Mouse (Mus musculus): ENCODE measurements at regions not wholly inside any gene's neighbourhood (a gene's known extent, or its start where the extent isn't known, plus 50 kb on each side); places are given as distances from the start of the nearest gene placed in this dataset.

- Histone ChIP-seq H3K36me3 (ENCODE audit: control insufficient read depth, insufficient read depth, low read length, poor library complexity, severe bottlenecking) (no peaks in the 10 kb centered on the region), H3K27me3 (ENCODE audit: control insufficient read depth, insufficient read depth, low read length, poor library complexity, severe bottlenecking) (no peaks in the 10 kb centered on the region)
- no peak for DNase-seq (ENCODE audit: low read depth, low spot score)
Measured at GRCm38 (mm10) chr4:152920261-152920660, 442.6 kb upstream of the Kcnab2 start.

- no peak for DNase-seq (ENCODE audit: low read depth, low spot score)
- H3K27me3 ChIP-seq (ENCODE audit: control insufficient read depth, insufficient read depth, low read length, poor library complexity, severe bottlenecking): no peaks in the 10 kb centered on the region
- no peaks in the 10 kb centered on the region for H3K36me3 ChIP-seq (ENCODE audit: control insufficient read depth, insufficient read depth, low read length, poor library complexity, severe bottlenecking)
Measured at GRCm38 (mm10) chr4:152919851-152920250, 442.2 kb upstream of the Kcnab2 start.

- no peaks in the 10 kb centered on the region for H3K36me3 ChIP-seq (ENCODE audit: control insufficient read depth, insufficient read depth, low read length, poor library complexity, severe bottlenecking)
Measured at GRCm38 (mm10) chr4:152916576-152916975, 438.9 kb upstream of the Kcnab2 start.

GRCm38 (mm10) chr4:152913497-152913896, 435.8 kb upstream of the Kcnab2 start:
- DNase-seq (ENCODE audit: low read depth, low spot score): no peak

More at GRCm38 (mm10) chr4:152916576-152916975, 438.9 kb upstream of the Kcnab2 start:
- no peaks in the 10 kb centered on the region for H3K27me3 ChIP-seq (ENCODE audit: control insufficient read depth, insufficient read depth, low read length, poor library complexity, severe bottlenecking)
- no peak for DNase-seq (ENCODE audit: low read depth, low spot score)

GRCm38 (mm10) chr4:152912846-152913245, 435.2 kb upstream of the Kcnab2 start:
- Histone ChIP-seq H3K27me3 (ENCODE audit: control insufficient read depth, insufficient read depth, low read length, poor library complexity, severe bottlenecking) (no peaks in the 10 kb centered on the region), H3K36me3 (ENCODE audit: control insufficient read depth, insufficient read depth, low read length, poor library complexity, severe bottlenecking) (no peaks in the 10 kb centered on the region)
- DNase-seq (ENCODE audit: low read depth, low spot score): no peak

More at GRCm38 (mm10) chr4:152913497-152913896, 435.8 kb upstream of the Kcnab2 start:
- no peaks in the 10 kb centered on the region for H3K36me3 ChIP-seq (ENCODE audit: control insufficient read depth, insufficient read depth, low read length, poor library complexity, severe bottlenecking)
- H3K27me3 ChIP-seq (ENCODE audit: control insufficient read depth, insufficient read depth, low read length, poor library complexity, severe bottlenecking): no peaks in the 10 kb centered on the region

GRCm38 (mm10) chr4:152908235-152908634, 430.6 kb upstream of the Kcnab2 start:
- Histone ChIP-seq H3K27me3 (ENCODE audit: control insufficient read depth, insufficient read depth, low read length, poor library complexity, severe bottlenecking) (no peaks in the 10 kb centered on the region), H3K36me3 (ENCODE audit: control insufficient read depth, insufficient read depth, low read length, poor library complexity, severe bottlenecking) (no peaks in the 10 kb centered on the region)
- DNase-seq (ENCODE audit: low read depth, low spot score): no peak

GRCm38 (mm10) chr4:152902851-152903250, 425.2 kb upstream of the Kcnab2 start:
- Histone ChIP-seq H3K36me3 (ENCODE audit: control insufficient read depth, insufficient read depth, low read length, poor library complexity, severe bottlenecking) (no peaks in the 10 kb centered on the region), H3K27me3 (ENCODE audit: control insufficient read depth, insufficient read depth, low read length, poor library complexity, severe bottlenecking) (no peaks in the 10 kb centered on the region)
- DNase-seq (ENCODE audit: low read depth, low spot score): no peak

- no peak for DNase-seq (ENCODE audit: low read depth, low spot score)
- H3K36me3 ChIP-seq (ENCODE audit: control insufficient read depth, insufficient read depth, low read length, poor library complexity, severe bottlenecking): no peaks in the 10 kb centered on the region
- no peaks in the 10 kb centered on the region for H3K27me3 ChIP-seq (ENCODE audit: control insufficient read depth, insufficient read depth, low read length, poor library complexity, severe bottlenecking)
Measured at GRCm38 (mm10) chr4:152900049-152900448, 422.4 kb upstream of the Kcnab2 start.

GRCm38 (mm10) chr4:152895076-152895475, 417.4 kb upstream of the Kcnab2 start:
- DNase-seq (ENCODE audit: low read depth, low spot score): no peak
- H3K27me3 ChIP-seq (ENCODE audit: control insufficient read depth, insufficient read depth, low read length, poor library complexity, severe bottlenecking): no peaks in the 10 kb centered on the region
- H3K36me3 ChIP-seq (ENCODE audit: control insufficient read depth, insufficient read depth, low read length, poor library complexity, severe bottlenecking): no peaks in the 10 kb centered on the region

GRCm38 (mm10) chr4:152892997-152893396, 415.3 kb upstream of the Kcnab2 start:
- H3K36me3 ChIP-seq (ENCODE audit: control insufficient read depth, insufficient read depth, low read length, poor library complexity, severe bottlenecking): no peaks in the 10 kb centered on the region
- no peak for DNase-seq (ENCODE audit: low read depth, low spot score)
- no peaks in the 10 kb centered on the region for H3K27me3 ChIP-seq (ENCODE audit: control insufficient read depth, insufficient read depth, low read length, poor library complexity, severe bottlenecking)

- Histone ChIP-seq H3K36me3 (ENCODE audit: control insufficient read depth, insufficient read depth, low read length, poor library complexity, severe bottlenecking) (no peaks in the 10 kb centered on the region), H3K27me3 (ENCODE audit: control insufficient read depth, insufficient read depth, low read length, poor library complexity, severe bottlenecking) (no peaks in the 10 kb centered on the region)
- DNase-seq (ENCODE audit: low read depth, low spot score): no peak
Measured at GRCm38 (mm10) chr4:152889211-152889610, 411.5 kb upstream of the Kcnab2 start.

GRCm38 (mm10) chr4:152888306-152888705, 410.6 kb upstream of the Kcnab2 start:
- H3K27me3 ChIP-seq (ENCODE audit: control insufficient read depth, insufficient read depth, low read length, poor library complexity, severe bottlenecking): no peaks in the 10 kb centered on the region
- DNase-seq (ENCODE audit: low read depth, low spot score): no peak
- H3K36me3 ChIP-seq (ENCODE audit: control insufficient read depth, insufficient read depth, low read length, poor library complexity, severe bottlenecking): no peaks in the 10 kb centered on the region

- no peak for DNase-seq (ENCODE audit: low read depth, low spot score)
- no peaks in the 10 kb centered on the region for H3K27me3 ChIP-seq (ENCODE audit: control insufficient read depth, insufficient read depth, low read length, poor library complexity, severe bottlenecking)
- no peaks in the 10 kb centered on the region for H3K36me3 ChIP-seq (ENCODE audit: control insufficient read depth, insufficient read depth, low read length, poor library complexity, severe bottlenecking)
Measured at GRCm38 (mm10) chr4:152886773-152887172, 409.1 kb upstream of the Kcnab2 start.

- Histone ChIP-seq H3K36me3 (ENCODE audit: control insufficient read depth, insufficient read depth, low read length, poor library complexity, severe bottlenecking) (no peaks in the 10 kb centered on the region), H3K27me3 (ENCODE audit: control insufficient read depth, insufficient read depth, low read length, poor library complexity, severe bottlenecking) (no peaks in the 10 kb centered on the region)
- no peak for DNase-seq (ENCODE audit: low read depth, low spot score)
Measured at GRCm38 (mm10) chr4:152881433-152881930, 403.8 kb upstream of the Kcnab2 start.

- DNase-seq (ENCODE audit: low read depth, low spot score): no peak
- Histone ChIP-seq H3K27me3 (ENCODE audit: control insufficient read depth, insufficient read depth, low read length, poor library complexity, severe bottlenecking) (no peaks in the 10 kb centered on the region), H3K36me3 (ENCODE audit: control insufficient read depth, insufficient read depth, low read length, poor library complexity, severe bottlenecking) (no peaks in the 10 kb centered on the region)
Measured at GRCm38 (mm10) chr4:152880368-152880767, 402.7 kb upstream of the Kcnab2 start.

- no peak for DNase-seq (ENCODE audit: low read depth, low spot score)
- no peaks in the 10 kb centered on the region for H3K27me3 ChIP-seq (ENCODE audit: control insufficient read depth, insufficient read depth, low read length, poor library complexity, severe bottlenecking)
- H3K36me3 ChIP-seq (ENCODE audit: control insufficient read depth, insufficient read depth, low read length, poor library complexity, severe bottlenecking): no peaks in the 10 kb centered on the region
Measured at GRCm38 (mm10) chr4:152878941-152879340, 401.3 kb upstream of the Kcnab2 start.

Data from splenic B cell, adult 2 months (primary cell).